Mouse (Mus musculus) bone marrow, adult 2 months (tissue): ENCODE results near the gene 1700013G24Rik. TPM values are rescaled to one million over a fixed set of nuclear protein-coding genes. Genes with fewer than 3 reads are reported as not detected.

ENCODE experiments used
- H3K27ac ChIP-seq: fragments of 200-500 bp; 2 replicates; pipeline ENCODE4 v1.5.1; 2012; ENCODE audit warnings: low read depth, mild to moderate bottlenecking, control low read depth, inconsistent platforms, low read length; ENCODE audit not compliant: control insufficient read depth, poor library complexity, insufficient read depth
- H3K4me1 ChIP-seq: fragments of 200-500 bp; 2 replicates; pipeline ENCODE4 v1.6.1; 2011; ENCODE audit warnings: low read length; ENCODE audit not compliant: control insufficient read depth, insufficient read depth
- H3K4me3 ChIP-seq: fragments of 200-500 bp; replicated peaks from 2 replicates; pipeline ENCODE3; 2011; ENCODE audit warnings: mild to moderate bottlenecking, low read depth, low read length, control low read depth; ENCODE audit not compliant: control insufficient read depth
- CTCF ChIP-seq: fragments of 200-500 bp; IDR thresholded peaks from 2 replicates; pipeline ENCODE4 v1.5.1; 2011; ENCODE audit warnings: low read length, control low read depth; ENCODE audit not compliant: control insufficient read depth, insufficient read depth
- POLR2A ChIP-seq: fragments of 200-500 bp; IDR thresholded peaks from 2 replicates; pipeline ENCODE4 v1.6.1; 2011; ENCODE audit warnings: low read depth, mild to moderate bottlenecking, control low read depth, low read length, borderline replicate concordance; ENCODE audit not compliant: control insufficient read depth
- WGBS: fragments of 180-500 bp; shearing (Covaris S2); methylation state at CpG from one replicate; pipeline ENCODE4 v1.1.7; 2018; 5-methylcytosine and 5-hydroxymethylcytosine counted together
- polyA plus RNA-seq: library from polyadenylated mRNA; stranded (reverse); fragments of >200 nt; gene quantifications from 2 replicates; pipeline ENCODE4 v1.2.4, GENCODE M21; 2011; ENCODE audit warnings: low replicate concordance; ENCODE audit not compliant: missing spikeins, insufficient read depth, insufficient read length

The 1700013G24Rik gene
- polyA plus RNA-seq, 1 experiment = not detected

DNA sequence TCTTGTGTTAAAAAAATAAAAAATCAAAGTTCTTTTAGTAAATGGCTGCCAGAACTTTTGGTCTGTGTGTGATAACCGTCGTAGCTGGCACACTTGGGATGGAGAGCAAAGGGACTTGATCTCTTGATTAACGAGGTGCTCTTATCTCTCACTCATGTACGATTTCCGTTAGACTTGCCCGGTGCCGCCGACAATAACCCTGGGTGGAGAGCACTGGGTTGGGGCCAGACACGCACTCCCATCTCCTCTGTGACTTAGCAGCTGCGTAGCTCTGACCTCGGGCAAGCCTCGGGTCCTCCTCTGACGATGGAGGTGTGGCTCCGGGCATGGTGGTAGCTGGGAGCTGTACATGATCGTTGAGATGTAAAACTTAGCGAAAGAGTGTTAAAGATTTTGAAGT lies 30.8 kb downstream of the 1700013G24Rik start:
- no peak overlapping the region for H3K4me3 ChIP-seq
- no peak overlapping the region for H3K27ac ChIP-seq
- no peaks in the 10 kb centered on the region for H3K4me1 ChIP-seq
- TF ChIP-seq CTCF (no peak), POLR2A (no peak)
- WGBS = 21% methylated on average over 16 of the region's 16 CpGs

DNA sequence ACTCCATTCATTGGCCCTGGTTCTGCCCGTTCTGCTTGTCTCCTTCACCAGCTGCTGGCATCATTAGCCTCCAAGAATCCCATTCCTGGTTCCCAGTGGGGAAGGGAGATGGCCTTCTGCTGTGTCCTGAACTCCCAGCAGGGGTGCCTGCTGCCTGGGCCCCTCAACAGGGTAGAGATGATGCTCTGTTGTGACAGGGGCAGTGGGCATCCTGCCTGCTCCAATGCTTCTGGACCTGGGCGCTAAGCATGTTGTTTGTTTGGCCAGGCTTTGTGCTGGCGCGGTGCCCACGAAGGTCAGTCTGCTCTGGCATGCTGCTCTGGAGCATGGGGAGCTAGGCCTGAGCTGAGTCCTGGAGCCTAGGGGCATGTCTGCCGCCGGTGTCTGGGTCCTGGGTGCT lies 31.5 kb downstream of the 1700013G24Rik start:
- TF ChIP-seq CTCF (no peak), POLR2A (no peak)
- Histone ChIP-seq H3K4me3 (no peak overlapping the region), H3K27ac (no peak overlapping the region), H3K4me1 (no peaks in the 10 kb centered on the region)
- 78% methylated on average over 7 of the region's 7 CpGs for WGBS

- Histone ChIP-seq H3K4me3 (no peak overlapping the region), H3K27ac (no peak overlapping the region), H3K4me1 (no peaks in the 10 kb centered on the region)
- no peak for TF ChIP-seq POLR2A
- no peak for TF ChIP-seq CTCF
- WGBS = 70% methylated on average over 14 of the region's 14 CpGs
Measured at GRCm38 (mm10) chr4:137485258-137485960, 32.3 kb downstream of the 1700013G24Rik start.

DNA sequence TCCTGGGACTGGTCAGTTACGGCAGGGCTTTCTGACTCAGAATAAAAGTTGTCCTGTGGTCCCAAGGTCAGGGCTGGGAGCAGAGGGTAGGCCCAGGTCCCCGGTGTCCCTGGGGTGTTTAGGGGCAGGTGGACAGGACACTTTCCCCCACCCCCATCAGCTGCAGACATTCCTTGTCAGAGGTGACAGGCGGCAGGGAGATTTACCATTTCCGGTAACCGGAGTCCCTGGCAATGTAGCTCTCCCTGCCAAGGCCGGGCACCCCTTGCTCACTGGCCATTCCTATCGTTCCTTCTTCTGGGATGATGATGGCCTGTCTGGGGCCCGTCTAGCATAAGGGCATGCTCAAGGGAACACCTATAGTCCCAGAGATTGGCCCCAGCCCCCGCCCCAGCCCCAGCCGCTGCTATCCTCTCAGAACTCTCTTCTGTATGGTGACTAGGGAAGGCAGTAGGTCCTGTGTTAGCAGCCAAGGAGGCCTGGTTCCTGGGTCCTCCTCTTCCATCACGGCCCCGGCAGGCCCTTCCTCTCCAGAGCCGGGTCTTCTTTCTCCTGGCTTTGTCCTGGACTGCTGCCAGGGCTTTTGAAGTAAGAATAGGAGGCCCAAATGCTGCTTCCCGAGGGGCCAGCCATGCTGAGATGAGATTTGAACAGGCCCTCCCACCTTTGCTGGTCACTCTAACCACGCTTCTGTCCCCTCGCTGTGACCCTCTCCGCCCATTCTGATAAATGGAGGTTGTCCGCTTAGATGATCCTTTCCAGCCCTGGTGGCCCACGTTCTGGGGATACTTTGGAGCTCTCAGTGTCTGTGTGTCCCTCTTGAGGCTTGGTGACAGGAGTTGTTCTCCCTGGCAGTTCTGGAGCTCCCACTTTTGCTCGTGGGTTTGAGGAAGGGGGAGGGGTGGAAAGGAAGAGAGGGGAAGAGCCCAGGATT lies 33.3 kb downstream of the 1700013G24Rik start:
- TF ChIP-seq POLR2A (no peak), CTCF (no peak)
- WGBS = 81% methylated on average over 20 of the region's 20 CpGs
- no peaks in the 10 kb centered on the region for H3K4me1 ChIP-seq
- no peak overlapping the region for H3K27ac ChIP-seq
- H3K4me3 ChIP-seq = no peak overlapping the region

DNA sequence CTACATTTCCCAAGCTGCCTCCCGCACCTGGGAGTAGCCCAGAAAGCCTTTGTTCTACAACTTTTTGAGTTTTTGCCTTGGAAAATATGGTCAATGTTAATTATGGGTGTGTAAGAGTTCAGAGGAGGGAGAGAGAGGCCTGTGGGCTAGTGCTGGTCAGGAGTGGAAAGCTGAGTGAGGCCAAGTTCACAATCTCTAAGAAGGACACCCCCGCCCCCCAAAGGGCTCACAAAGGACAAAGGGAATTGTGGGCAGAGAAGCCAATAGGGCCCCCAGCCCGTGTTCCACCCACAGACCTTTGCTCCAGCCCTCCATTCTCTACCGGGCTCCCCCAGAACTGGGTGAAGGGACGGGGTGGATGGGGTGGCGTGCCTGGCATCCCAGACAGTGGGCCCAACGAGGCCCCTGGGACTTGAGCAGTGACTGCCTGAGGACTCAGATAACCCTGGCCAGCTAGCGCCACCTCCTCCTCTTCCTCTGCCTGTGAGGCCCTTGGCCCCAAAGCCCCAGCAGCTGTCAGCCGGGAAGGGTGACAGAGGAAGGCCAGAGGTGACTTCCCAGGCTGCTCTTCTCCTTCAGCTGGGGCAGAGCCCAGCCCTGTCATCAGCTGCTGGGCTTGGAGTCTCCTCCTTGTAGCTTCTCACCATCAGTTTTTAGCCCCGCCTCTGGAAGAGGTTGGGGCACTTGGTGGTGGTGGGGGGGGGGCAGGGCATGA lies 34.4 kb downstream of the 1700013G24Rik start:
- TF ChIP-seq POLR2A (no peak), CTCF (no peak)
- WGBS = 54% methylated on average over 10 of the region's 10 CpGs
- no peaks in the 10 kb centered on the region for H3K4me1 ChIP-seq
- no peak overlapping the region for H3K27ac ChIP-seq
- no peak overlapping the region for H3K4me3 ChIP-seq

DNA sequence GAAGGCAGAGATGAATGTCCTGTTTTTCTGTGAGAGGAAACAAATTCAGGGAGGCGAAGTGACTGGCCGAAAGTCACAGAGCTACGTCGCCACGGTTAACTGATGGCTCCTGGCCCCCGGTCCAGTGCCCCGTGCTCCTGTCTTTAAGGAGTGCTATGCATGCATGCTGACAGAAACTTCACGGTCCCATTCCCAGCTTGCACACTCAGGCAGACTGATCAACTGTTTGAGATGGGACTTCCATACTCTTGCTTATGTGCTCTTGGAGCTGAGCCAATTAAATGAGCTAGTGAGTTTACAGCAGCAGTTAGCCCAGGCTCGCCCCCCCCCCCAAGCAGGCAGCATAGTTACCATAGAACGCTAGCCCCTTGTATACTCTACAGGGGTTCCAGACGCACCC lies 35.0 kb downstream of the 1700013G24Rik start:
- Histone ChIP-seq H3K27ac (no peak overlapping the region), H3K4me1 (no peaks in the 10 kb centered on the region), H3K4me3 (no peak overlapping the region)
- 81% methylated on average over 11 of the region's 11 CpGs for WGBS
- TF ChIP-seq POLR2A = no peak
- TF ChIP-seq CTCF = no peak

DNA sequence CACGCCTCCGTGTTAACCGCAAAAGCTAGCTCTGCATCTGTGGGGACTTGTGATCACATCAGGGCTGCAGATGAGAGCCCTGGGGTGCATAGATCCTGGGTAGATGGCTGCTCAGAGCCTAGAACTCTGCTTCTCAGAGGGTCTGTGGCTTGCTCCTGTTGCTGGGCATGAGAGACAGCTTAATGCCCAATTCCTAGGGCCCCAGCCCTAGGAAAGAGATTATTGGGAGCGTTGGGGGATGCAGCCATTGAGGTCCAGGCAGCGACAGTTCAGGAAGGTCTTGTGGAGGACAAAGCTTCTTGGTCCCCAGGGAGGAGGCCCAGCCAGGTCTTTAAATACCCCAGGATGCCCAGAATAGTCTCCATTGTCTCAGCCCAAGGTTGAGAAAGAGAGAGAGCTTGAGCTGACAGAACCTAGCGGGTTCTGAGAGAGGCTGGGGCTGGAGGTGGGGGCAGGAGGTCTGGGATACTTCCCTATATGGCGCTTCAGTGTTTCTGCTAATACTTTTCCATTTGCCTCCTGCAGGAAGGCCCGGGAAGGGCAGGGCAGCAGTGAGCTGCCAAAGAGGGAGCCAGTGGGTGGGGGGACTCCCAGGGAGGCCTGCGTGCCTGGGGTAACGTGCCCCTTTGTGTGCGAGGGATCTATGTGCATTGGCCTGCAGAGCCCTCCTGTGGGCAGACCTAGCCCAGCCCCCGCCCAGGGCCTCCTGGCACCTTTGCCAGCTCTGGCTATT lies 35.7 kb downstream of the 1700013G24Rik start:
- 46% methylated on average over 12 of the region's 12 CpGs for WGBS
- H3K4me3 ChIP-seq = no peak overlapping the region
- H3K27ac ChIP-seq = no peak overlapping the region; the same call in 1 of the 2 replicates
- no peaks in the 10 kb centered on the region for H3K4me1 ChIP-seq
- TF ChIP-seq CTCF (no peak), POLR2A (no peak)
